Mouse (Mus musculus) right cerebral cortex, postnatal 36 days (tissue): ENCODE measurements around the gene Rufy3.
A peak's percentile ranks its signal among the peaks of the same experiment; 100 is the strongest.

ENCODE experiments used
- DNase-seq, 2 experiments: peaks; one replicate each; pipeline ENCODE4 v3.0.0; 2022; ENCODE audit warnings: low spot score in 2 of 2, mixed read lengths in 1 of 2

Rufy3 gene

GRCm38 (mm10) chr5:88575506-88576338, 10.9 kb downstream of the Rufy3 start:
- no peak for DNase-seq

DNA sequence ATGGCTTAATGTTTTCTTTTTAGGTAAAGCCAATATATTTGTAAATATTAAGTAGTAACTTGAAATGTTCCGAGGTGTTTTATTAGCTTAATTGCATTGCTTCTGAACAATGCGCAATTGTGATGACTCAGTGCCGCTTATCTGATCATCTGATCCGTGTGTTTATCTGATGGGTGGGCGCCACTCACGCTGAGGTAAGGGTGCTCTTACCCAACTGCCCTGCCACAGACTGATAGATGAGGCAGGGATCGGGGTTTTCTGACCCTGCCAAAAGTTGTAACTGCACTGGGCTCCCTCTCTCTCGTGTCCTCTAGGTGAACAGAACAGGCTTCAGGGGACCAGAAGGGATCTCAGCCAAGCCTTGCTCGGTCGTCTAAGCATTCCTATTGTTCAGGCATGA, 15.8 kb downstream of the Rufy3 start:
- DNase-seq, result no peak

- DNase-seq, result no peak
Measured at GRCm38 (mm10) chr5:88581343-88581742, 16.5 kb downstream of the Rufy3 start.

DNA sequence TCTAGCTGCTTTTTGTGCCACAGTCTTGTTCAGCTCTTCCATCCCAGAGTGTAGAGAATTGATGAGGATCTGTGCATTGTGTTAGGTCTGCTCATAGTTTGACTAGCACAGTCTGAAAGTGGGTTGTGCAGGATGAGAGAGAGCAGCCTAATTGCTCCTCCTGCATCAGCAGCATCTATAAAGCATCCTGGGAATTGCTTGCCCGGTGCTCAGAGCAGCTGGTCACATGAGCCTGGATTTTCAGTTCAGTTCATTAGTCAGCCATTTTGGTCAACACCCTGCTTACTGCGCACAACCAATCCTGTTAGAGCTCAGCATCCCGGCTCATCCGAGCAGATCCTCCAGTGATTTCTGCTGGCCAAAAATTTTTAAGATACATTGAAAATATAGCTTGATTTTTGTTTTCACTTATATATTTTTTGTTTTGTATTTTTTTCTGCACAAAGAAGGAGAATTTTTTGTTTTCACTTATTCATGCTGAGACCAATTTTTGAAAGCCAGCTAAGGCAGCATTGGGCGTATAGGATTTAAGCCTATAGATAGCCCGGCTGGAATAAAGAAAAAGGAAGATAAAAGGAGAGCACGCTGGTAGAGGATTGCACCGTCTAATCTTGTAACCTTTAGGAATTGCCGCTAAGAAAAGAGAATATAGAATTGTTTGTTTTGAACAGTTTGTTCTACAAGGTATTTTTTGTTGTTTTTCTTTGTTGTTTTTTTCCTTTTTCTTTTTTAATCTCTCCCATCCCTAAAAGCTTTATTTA, 18.6 kb downstream of the Rufy3 start:
- peak; percentile 91 to 95 for DNase-seq

DNA sequence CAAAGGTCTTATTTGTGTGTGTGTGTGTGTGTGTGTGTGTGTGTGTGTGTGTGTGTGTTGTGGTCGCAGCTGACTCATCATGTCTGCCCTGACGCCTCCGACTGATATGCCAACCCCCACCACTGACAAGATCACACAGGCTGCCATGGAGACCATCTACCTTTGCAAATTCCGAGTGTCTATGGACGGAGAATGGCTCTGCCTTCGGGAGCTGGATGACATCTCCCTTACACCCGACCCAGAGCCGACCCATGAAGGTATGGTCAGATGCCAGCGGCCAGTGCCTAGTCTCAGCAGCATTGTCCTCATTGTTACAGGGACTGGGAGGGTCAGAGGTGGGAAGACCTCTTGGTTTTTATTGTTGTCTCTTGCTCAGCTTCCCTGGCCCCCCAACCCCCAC, 19.2 kb downstream of the Rufy3 start:
- peak in 1 of 2 experiments; percentile 25 for DNase-seq

GRCm38 (mm10) chr5:88586407-88587174, 21.8 kb downstream of the Rufy3 start:
- no peak for DNase-seq

DNA sequence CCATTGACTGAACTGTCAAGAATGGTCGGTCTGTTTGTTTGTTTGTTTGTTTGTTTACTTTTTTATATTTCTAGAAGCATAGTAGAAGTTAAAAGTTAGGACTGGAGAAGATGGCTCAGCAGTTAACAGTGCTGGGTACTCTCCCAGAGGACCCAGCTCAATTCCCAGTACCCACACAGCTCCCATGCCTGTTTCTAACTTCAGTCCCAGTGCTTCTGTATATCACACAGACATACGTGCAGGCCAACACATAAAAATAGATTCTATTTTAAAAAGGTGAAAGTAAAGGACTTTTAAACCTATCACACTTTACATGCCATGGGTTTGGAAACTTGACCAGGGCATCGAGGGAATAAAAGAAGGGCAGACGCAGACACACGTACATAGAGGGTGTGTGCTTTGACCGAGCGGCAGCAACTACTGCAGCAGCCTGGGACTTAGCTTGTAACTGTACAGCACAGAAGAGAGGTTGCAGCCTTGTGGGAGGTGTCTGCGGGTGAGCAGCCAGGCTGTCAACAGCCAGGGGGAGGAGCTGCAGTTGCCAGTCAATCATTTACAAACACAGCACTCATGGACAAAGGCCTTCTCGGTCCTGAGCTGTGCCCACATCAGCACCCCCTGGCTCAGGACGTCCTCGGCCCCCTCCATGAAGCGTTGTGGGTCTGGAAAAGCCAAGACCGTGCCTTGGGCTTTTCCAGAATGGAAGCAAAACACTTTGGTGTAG, 22.5 kb downstream of the Rufy3 start:
- DNase-seq, result no peak

DNA sequence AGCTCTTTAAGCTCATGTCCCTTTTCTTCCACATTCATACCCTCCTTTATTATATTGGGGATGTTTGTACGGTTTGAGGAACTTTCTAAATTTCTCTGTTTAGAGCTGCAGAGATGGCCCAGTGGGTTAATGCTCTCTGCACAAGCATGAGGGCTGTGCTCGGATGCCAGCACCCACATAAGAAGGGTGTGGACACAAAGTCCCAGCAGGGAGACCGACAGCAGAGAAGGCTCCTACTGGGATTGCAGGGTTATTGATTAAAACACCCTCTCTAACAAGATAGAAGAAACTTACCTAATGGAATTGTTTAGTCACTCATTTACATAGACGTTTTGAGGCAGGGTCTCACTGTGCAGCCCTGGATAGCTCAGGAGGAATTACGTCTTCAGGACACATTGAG, 23.6 kb downstream of the Rufy3 start:
- no peak for DNase-seq

DNA sequence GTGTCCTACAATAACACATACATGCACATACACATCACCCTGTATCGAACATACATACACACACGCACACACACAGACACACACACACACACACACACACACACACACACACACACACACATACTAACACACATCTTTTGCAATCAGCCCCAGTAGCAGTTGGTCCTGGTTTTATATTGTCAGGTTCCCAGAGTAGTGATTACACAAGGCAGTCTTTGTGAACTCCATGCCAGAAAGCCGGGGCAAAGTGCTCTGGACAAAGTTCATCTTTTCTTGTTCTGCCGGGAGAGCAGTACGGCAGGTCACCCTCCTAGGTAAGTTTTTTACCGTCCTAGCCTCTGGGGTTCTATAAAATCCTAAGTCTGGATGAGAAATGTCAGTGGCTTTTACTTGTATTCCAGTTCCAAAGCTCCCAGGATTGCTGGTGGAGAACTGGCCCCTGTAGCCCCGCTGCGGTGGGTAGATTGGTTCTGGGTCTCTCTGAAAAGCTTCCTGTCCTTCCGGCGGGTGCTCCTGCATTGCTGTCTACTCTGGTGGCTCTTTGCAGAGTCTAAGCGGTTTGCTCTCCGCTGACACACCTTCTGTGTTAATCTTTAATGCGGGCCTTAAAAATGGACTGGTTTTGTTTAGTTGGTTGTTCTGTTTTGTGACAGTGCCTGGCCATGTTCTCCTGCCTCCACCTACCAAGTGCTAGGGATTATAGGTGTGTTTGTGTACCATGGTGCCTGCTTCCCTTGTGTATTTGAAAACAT, 28.8 kb downstream of the Rufy3 start:
- DNase-seq, result no peak

GRCm38 (mm10) chr5:88594173-88594569, 29.3 kb downstream of the Rufy3 start:
- DNase-seq, result no peak

DNA sequence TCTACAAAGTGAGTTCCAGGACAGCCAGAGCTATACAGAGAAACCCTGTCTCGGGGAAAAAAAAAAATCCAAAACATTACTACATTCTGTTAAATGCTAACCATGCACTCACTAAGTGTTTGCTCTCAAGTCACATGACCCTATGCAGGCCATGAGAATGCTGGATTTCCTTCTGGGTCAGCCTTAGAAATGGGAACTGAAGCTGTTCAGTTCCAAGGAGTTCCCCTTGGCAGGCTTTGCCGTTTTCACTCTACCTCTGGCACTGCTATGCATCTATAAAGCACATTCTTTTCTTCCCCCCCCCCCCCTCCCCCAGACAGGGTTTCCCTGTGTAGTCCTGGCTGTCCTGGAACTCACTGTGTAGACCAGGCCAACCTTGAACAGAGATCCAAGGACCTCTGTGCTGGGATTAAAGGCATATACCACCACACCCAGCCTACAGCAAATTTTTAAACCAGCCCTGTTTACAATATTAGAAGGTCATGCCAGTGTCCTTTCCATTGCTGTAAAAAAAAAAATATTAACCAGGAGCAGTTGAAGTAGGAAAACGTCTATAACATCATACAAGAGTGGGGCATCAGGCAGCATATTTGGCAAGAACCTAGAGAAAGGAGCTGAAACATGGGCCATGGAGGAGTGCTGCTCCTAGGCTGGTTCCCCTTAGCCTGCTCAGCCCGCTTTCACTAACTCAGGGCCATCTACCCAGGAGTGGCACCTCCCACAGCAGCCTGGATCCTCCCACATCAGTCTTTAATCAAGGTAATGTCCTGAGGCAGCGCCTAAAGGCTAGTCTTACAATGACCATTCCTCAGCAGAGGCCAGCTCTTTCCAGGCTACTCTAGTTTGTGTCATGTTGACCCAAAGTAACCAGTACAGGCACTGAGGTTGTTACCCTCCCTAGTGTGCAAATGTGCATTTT, 31.0 kb downstream of the Rufy3 start:
- DNase-seq, result no peak

DNA sequence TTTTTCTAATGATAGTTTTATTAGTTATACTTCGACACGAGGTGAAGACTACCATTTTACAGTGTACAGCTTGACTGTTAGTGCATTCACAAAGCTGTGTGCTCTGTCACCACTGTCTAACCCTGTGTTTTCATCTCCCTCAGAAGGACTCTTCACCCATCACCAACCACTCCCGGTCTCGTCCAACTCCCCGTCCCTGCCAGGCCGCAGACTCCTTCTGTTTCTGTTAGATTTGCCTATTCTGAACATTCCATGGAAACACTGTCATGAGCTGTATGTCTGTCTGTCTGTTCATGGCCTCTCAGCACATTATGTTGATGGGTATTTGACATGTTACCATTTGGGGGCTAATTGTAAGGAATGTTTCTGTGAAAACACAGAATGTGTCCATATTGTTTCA, 34.1 kb downstream of the Rufy3 start:
- no peak for DNase-seq

DNA sequence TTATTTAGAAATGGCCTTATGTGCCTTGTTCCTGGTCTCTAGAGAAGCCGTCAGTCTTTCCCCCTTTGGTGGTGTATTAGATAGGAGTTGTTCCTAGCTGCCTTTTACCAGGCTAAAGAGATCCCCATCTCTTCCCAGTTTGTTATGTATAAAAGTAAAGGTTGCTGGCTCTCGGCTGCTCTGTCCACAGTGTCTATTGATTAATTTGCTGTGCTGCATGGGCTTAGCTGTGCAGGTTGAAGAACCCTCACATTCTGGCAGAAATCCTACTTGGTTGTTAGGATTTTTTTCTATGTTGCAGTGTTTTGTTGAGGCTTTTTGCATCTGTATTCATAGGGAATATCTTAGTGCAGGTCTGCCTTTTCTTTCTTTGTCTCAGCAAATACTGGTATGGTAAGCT, 37.2 kb downstream of the Rufy3 start:
- no peak for DNase-seq

GRCm38 (mm10) chr5:88602713-88603112, 37.9 kb downstream of the Rufy3 start:
- no peak for DNase-seq

DNA sequence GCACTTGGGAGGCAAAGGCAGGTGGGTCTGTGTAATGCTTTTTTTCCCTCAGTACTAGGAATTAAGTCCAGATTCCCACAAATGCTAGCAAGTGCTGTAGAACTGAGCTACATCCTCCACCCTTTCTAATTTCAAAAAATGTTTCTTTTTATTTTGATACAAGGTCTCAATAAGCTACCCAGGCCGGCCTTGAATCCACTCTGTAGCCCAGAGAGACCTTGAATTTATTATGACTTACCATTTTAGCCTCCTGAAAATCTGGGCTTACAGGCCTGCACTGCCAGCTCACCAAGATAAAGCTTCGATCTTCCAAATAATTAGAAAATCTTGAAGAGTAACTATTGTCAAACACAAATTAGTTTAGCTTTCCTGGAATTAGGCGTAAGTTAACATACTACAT, 39.2 kb downstream of the Rufy3 start:
- no peak for DNase-seq

DNA sequence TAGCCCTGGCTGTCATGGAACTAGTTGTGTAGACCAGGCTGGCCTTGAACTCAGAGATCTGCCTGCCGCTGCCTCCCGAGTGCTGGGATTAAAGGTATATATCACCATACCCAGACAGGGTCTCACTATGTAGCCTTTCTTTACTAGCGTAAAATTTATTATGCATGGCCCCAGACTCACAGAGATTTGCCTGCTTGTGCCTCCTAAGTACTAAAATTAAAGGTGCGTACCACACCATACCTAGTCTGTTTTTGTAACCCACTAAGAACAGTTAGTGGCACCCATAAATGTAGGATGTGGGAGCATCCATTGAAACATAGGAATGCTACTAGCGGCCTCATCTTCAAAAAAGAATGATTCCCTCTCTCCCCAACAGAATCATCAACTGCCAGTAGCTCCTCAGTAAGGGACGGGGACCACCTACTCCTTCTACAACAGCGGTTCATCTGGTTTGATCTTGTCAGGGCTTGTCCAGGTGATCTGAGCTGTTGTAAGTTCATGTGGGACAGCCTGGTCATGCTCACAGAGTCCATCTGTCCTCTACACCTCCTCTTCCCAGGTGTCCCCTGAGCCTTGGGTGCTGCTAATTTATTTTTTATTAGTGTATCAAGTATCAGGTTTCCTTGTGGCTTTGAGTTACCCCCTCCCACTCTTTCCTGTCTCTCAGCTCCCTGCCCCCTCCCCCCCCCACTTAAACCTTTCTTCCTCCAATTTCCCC, 40.0 kb downstream of the Rufy3 start:
- no peak for DNase-seq

GRCm38 (mm10) chr5:88614129-88614528, 49.3 kb downstream of the Rufy3 start:
- peak in 1 of 2 experiments; percentile 58 for DNase-seq

DNA sequence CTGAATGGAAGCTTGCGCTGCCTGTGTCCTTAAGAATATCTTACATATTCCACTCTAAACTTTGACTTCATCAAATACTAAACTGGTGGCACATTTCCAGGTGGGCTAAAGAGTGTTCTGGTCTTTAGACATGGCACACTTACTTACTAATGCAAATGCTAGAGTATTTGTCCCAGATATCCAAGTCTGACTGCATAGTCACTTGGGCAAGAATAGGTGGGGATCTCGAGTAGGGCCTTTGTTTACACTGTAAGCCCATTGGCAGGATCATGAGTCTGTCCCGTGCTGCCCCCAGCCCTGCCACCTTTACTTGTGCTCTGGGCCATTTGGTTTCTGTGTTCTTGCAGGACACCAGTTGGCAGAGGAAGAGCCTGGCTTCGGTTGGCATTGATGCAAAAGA, 52.1 kb downstream of the Rufy3 start:
- DNase-seq, result no peak

DNA sequence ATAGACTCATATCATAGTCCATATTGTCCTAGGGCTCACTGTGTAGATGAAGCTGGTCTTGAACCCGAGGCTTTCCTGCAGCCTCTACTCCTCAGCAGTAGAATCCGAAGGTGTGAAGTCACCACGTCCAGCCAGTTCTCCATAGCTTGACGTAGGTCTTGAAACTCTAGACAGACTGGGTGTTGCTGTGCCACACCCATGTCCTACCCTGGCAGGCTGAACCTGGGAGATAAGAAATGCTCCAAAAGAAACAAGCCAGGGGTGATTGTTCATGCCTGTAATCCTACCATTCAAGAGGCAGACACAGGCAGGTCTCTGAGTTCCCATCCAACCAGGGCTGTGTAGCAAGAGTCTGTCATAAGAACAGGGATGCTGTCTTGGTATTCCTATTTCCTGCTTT, 62.7 kb downstream of the Rufy3 start:
- DNase-seq, result no peak
